Mouse (Mus musculus) kidney, embryonic 14.5 days (tissue): ENCODE measurements at regions not wholly inside any gene's neighbourhood (a gene's known extent, or its start where the extent isn't known, plus 50 kb on each side); places are given as distances from the start of the nearest gene placed in this dataset.

ENCODE experiments used
- ATAC-seq: fragments of 200-750 bp; cut with Nextera tagmentation; 2 replicates; pipeline ENCODE4 v1.8.0; 2017; ENCODE audit warnings: moderate number of reproducible peaks, mild to moderate bottlenecking, moderate TSS enrichment, moderate library complexity; ENCODE audit not compliant: low FRiP score, low TSS enrichment
- H3K27ac ChIP-seq: fragments of 300-500 bp; sonication (generic); 2 replicates; pipeline ENCODE4 v1.5.1; 2014; ENCODE audit warnings: low read depth, mild to moderate bottlenecking, low read length, moderate library complexity, mixed read lengths
- H3K27me3 ChIP-seq: fragments of 300-500 bp; sonication (generic); 2 replicates; pipeline ENCODE4 v1.6.1; 2014; ENCODE audit warnings: mild to moderate bottlenecking, low read length; ENCODE audit not compliant: control insufficient read depth, insufficient read depth
- H3K36me3 ChIP-seq: fragments of 300-500 bp; sonication (generic); 2 replicates; pipeline ENCODE4 v1.6.1; 2014; ENCODE audit warnings: low read length, mixed read lengths; ENCODE audit not compliant: control insufficient read depth, insufficient read depth
- H3K4me1 ChIP-seq: fragments of 300-500 bp; sonication (generic); 2 replicates; pipeline ENCODE4 v1.6.1; 2014; ENCODE audit warnings: low read length, mixed read lengths; ENCODE audit not compliant: control insufficient read depth, insufficient read depth
- H3K4me2 ChIP-seq: fragments of 300-500 bp; sonication (generic); replicated peaks from 2 replicates; pipeline ENCODE4 v1.6.1; 2014; ENCODE audit warnings: low read depth, mild to moderate bottlenecking, low read length
- H3K4me3 ChIP-seq: fragments of 300-500 bp; sonication (generic); 2 replicates; pipeline ENCODE4 v1.5.1; 2014; ENCODE audit warnings: mild to moderate bottlenecking, low read length
- H3K9ac ChIP-seq: fragments of 300-500 bp; sonication (generic); 2 replicates; pipeline ENCODE4 v1.6.1; 2014; ENCODE audit warnings: low read depth, mild to moderate bottlenecking, low read length, moderate library complexity
- H3K9me3 ChIP-seq: fragments of 300-500 bp; sonication (generic); 2 replicates; pipeline ENCODE4 v1.6.1; 2016; ENCODE audit warnings: low read length; ENCODE audit not compliant: control insufficient read depth
- WGBS: fragments of 180-500 bp; shearing (Covaris S2); extraction: QIAGEN DNeasy Blood & Tissue Kit; methylation state at CpG from one replicate; pipeline ENCODE4 v1.1.7; 2014; 5-methylcytosine and 5-hydroxymethylcytosine counted together

DNA sequence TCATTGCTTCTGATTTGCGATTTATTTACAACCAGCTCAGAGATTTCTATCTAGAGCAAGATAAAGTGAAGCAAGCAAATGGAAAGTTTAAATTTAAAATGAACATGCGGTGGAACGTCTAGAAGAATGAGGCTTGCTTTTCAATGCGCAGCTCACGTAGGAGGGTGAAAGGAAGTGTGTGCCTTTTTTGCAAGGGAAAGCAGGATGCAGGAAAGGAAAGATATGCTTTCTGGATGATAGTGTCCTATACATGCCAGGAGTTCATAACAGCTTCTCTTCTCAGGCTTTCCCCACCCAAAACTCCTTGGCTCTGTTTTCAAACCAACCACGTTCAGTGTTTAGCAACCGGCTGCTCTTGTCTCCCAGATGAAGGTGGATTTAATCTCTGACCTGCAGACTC is 132.9 kb upstream of the Nlgn1 start:
- no peak for ATAC-seq
- WGBS, result 86% methylated on average over 7 of the region's 7 CpGs
- Histone ChIP-seq H3K9me3 (no peaks in the 10 kb centered on the region), H3K27ac (no peak overlapping the region), H3K36me3 (no peaks in the 10 kb centered on the region), H3K4me3 (no peak overlapping the region), H3K4me2 (no peak overlapping the region), H3K9ac (no peak overlapping the region), H3K27me3 (no peaks in the 10 kb centered on the region), H3K4me1 (no peaks in the 10 kb centered on the region)

GRCm38 (mm10) chr3:26454921-26455320 is 122.7 kb upstream of the Nlgn1 start:
- Histone ChIP-seq H3K4me2 (no peak overlapping the region), H3K27me3 (no peaks in the 10 kb centered on the region), H3K4me1 (no peaks in the 10 kb centered on the region), H3K27ac (no peak overlapping the region), H3K9me3 (no peaks in the 10 kb centered on the region), H3K36me3 (no peaks in the 10 kb centered on the region), H3K9ac (no peak overlapping the region), H3K4me3 (no peak overlapping the region)
- 87% methylated on average over 1 of the region's 1 CpGs for WGBS
- ATAC-seq, result no peak

DNA sequence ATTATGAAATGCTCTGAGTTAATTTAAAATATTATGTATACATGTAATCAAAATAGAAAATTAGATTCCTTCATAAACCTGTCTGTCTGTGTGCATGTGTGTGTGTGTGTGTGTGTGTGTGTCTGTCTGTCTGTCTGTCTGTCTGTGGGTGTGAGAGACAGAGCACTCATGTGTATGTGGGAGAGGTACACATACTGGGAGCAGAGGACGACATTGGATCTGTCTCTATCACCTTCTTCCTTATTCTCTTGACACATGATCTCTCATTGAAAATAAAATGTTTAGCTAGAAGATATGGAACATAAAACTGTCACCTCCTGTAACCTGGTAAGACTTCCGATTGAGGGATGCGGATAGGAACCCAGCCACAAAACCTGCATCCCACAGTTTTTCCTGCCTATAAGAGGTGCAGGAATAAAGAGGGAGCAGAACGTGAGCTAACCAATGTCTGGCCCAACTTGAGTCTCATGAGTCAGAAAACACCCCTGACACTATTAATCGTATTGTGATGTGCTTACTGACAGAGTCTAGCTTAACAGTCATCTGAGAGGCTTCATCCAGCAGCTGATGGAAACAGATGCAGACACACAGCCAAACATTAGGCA is 105.6 kb upstream of the Nlgn1 start:
- H3K9me3 ChIP-seq, result no peaks in the 10 kb centered on the region
- no peak overlapping the region for H3K4me3 ChIP-seq
- H3K9ac ChIP-seq, result no peak overlapping the region
- no peaks in the 10 kb centered on the region for H3K4me1 ChIP-seq
- H3K27ac ChIP-seq, result no peak overlapping the region
- 39% methylated on average over 5 of the region's 5 CpGs for WGBS
- H3K4me2 ChIP-seq, result no peak overlapping the region
- ATAC-seq, result peak; percentile 76
- no peaks in the 10 kb centered on the region for H3K36me3 ChIP-seq
- no peaks in the 10 kb centered on the region for H3K27me3 ChIP-seq
